Mouse (Mus musculus) liver, embryonic 14.5 days (tissue): ENCODE measurements at regions not wholly inside any gene's neighbourhood (a gene's known extent, or its start where the extent isn't known, plus 50 kb on each side); places are given as distances from the start of the nearest gene placed in this dataset.

Experiments
- ATAC-seq: fragments of 200-750 bp; cut with Nextera tagmentation; 2 replicates; pipeline ENCODE4 v1.8.0; 2017; ENCODE audit warnings: moderate number of reproducible peaks, mild to moderate bottlenecking, moderate library complexity; ENCODE audit not compliant: insufficient read depth
- DNase-seq, 3 experiments: peaks; one replicate each; pipeline ENCODE4 v3.0.0-alpha.2; 2012 to 2013; ENCODE audit warnings: low read depth in 3 of 3, low spot score in 3 of 3
- H3K27ac ChIP-seq: fragments of 300-500 bp; sonication (generic); 2 replicates; pipeline ENCODE4 v1.5.1; 2014; ENCODE audit warnings: moderate library complexity, mild to moderate bottlenecking, control low read depth, inconsistent platforms
- H3K27me3 ChIP-seq: fragments of 300-500 bp; sonication (generic); 2 replicates; pipeline ENCODE4 v1.6.1; 2014; ENCODE audit warnings: mild to moderate bottlenecking, low read length, moderate library complexity; ENCODE audit not compliant: control insufficient read depth, insufficient read depth
- H3K36me3 ChIP-seq: fragments of 300-500 bp; sonication (generic); replicated peaks from 2 replicates; pipeline ENCODE4 v1.6.1; 2014; ENCODE audit warnings: low read depth; ENCODE audit not compliant: control insufficient read depth, insufficient read depth
- H3K4me1 ChIP-seq, 2 experiments: fragments of 200-500 bp in 1 of 2; fragments of 300-500 bp in 1 of 2; sonication (generic) in 1 of 2; replicated peaks; 2 replicates each; pipeline ENCODE4 v1.6.1; 2012 to 2014; ENCODE audit warnings: antibody characterized with exemption in 1 of 2, inconsistent platforms in 1 of 2, low read length in 1 of 2; ENCODE audit not compliant: control insufficient read depth in 2 of 2, insufficient read depth in 2 of 2
- H3K4me2 ChIP-seq: fragments of 300-500 bp; sonication (generic); 2 replicates; pipeline ENCODE4 v1.6.1; 2014; ENCODE audit warnings: low read depth, mild to moderate bottlenecking, control low read depth, moderate library complexity
- H3K4me3 ChIP-seq, 2 experiments: fragments of 200-500 bp in 1 of 2; fragments of 300-500 bp in 1 of 2; sonication (generic) in 1 of 2; 2 replicates each; pipeline ENCODE4 v1.5.1; 2012 to 2014; ENCODE audit warnings: low read depth in 2 of 2, low read length in 2 of 2, mild to moderate bottlenecking in 2 of 2, control low read depth in 1 of 2, inconsistent platforms in 1 of 2, moderate library complexity in 1 of 2; ENCODE audit not compliant: insufficient read depth in 1 of 2
- H3K9ac ChIP-seq: fragments of 300-500 bp; sonication (generic); replicated peaks from 2 replicates; pipeline ENCODE4 v1.6.1; 2014; ENCODE audit warnings: mild to moderate bottlenecking, control low read depth, moderate library complexity
- H3K9me3 ChIP-seq: fragments of 300-500 bp; sonication (generic); 2 replicates; pipeline ENCODE4 v1.6.1; 2016; ENCODE audit warnings: low read length, mixed read lengths; ENCODE audit not compliant: control insufficient read depth
- CTCF ChIP-seq: IDR thresholded peaks from 2 replicates; pipeline ENCODE4 v1.5.1; 2016; ENCODE audit warnings: antibody characterized with exemption, low read depth, control low read depth
- EP300 ChIP-seq: IDR thresholded peaks from 2 replicates; pipeline ENCODE4 v1.6.1; 2016; ENCODE audit warnings: antibody characterized with exemption, low read depth
- WGBS: fragments of 180-500 bp; shearing (Covaris S2); extraction: QIAGEN DNeasy Blood & Tissue Kit; methylation state at CpG from one replicate; pipeline ENCODE4 v1.1.7; 2014; ENCODE audit not compliant: insufficient replicate concordance; 5-methylcytosine and 5-hydroxymethylcytosine counted together

DNA sequence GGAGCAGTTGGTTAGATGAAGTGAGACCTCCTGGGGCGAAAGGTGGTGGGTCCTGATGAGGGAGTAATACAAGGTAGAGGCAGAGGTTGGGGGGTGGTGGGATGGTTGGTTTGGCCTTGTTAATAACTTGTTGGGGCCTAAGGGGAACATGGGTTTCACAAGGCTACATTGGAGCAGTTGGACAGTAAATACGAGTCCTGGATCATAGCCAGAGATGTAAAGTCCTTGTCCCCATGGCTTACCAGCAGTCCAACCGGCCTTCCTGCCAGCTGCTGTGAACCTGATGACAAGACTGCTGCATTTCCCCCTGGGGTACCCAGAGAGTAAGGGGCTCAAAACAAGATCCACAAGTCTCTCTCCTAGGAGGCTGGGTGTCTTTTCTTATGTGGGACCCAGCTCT, 52.0 kb upstream of the Fzd7 start:
- Histone ChIP-seq H3K4me2 (no peak overlapping the region), H3K4me3 (no peak overlapping the region), H3K36me3 (no peaks in the 10 kb centered on the region), H3K27me3 (no peaks in the 10 kb centered on the region), H3K27ac (no peak overlapping the region), H3K9ac (no peak overlapping the region), H3K9me3 (no peaks in the 10 kb centered on the region), H3K4me1 (peaks cover 0 to 3% of the 10 kb centered on the region in 2 experiments; a peak in 1 of 4 replicates)
- WGBS: 54% methylated on average over 3 of the region's 3 CpGs
- ATAC-seq: 0 out of 2 replicates have a peak, but pooled peaks have one; percentile 11
- no peak for TF ChIP-seq EP300
- TF ChIP-seq CTCF: no peak
- DNase-seq: no peak

DNA sequence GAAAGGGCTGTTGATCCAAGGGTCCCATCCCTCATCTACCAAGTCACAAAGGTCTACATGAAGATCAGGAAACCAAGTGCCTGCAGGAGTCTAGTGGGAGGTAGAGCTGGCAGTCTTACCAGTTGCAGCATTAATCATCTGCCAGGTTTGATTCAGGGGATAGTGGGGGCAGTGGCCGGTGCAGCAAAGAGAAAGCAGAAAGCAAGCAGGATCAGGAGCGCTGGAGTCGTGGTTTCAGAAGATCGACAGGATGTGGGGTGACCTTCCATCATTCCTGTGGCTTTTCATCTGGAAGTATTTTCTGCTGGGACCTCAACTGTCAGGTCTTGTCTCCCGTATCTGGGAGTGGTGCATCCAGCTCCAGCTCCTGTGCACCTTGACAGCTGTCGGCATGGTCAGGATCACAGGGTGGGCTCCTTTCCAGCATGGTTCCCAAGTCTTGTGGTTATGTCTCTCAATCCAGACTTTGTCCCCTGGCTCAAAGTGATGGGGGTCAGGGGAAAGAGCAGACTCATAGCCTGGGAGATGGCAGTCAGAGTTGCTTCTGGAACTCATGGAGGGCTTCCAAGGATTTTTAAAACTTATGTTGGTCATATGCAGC, 51.2 kb upstream of the Fzd7 start:
- no peak overlapping the region for H3K4me3 ChIP-seq
- H3K27me3 ChIP-seq: no peaks in the 10 kb centered on the region
- H3K9me3 ChIP-seq: no peaks in the 10 kb centered on the region
- WGBS: 49% methylated on average over 6 of the region's 6 CpGs
- H3K4me1 ChIP-seq: peaks cover 0 to 3% of the 10 kb centered on the region in 2 experiments; a peak in 1 of 4 replicates
- DNase-seq (no peak), ATAC-seq (no peak)
- no peak overlapping the region for H3K27ac ChIP-seq
- no peaks in the 10 kb centered on the region for H3K36me3 ChIP-seq
- H3K4me2 ChIP-seq: no peak overlapping the region
- TF ChIP-seq CTCF (no peak), EP300 (no peak)
- no peak overlapping the region for H3K9ac ChIP-seq
